22 mouse cellular contexts compared by ENCODE assay signal in genomic region chr11:115929031-115929430, GRCm38 (mm10). TPM values are rescaled to one million over a fixed set of nuclear protein-coding genes. Genes with fewer than 3 reads are reported as not detected.
DNase-seq lines count a peak whose midpoint lies in the region; TF ChIP-seq lines count a peak whose summit lies in the region.
"Had no signal": no experiment of that assay in that cellular context is flagged by ENCODE, and none has a peak within 500 bp of the region (broad histone marks: within the 10 kb centered on the region; RNA-seq: fewer than 3 reads in every experiment).

No protein-coding gene starts in this region.

- H3K4me1 ChIP-seq in bone marrow, adult 2 months (ENCODE audit: control insufficient read depth, insufficient read depth, low read length): no peaks in the 10 kb centered on the region; the same call in 1 of the 2 replicates

- H3K4me3 ChIP-seq in bone marrow, adult 2 months (replicated peaks; ENCODE audit: control insufficient read depth, low read depth, low read length): no peak overlapping the region
- H3K4me3 ChIP-seq: embryonic facial prominence, embryonic 10.5 days; forebrain, embryonic 13.5 days; heart, adult 2 months; heart, embryonic 12.5 days; hindbrain, embryonic 10.5 days had no signal

- 70% methylated on average over 8 of the region's 8 CpGs for WGBS in bone marrow, adult 2 months

- peak overlapping the region; percentile 47 for H3K27ac ChIP-seq in bone marrow, adult 2 months (ENCODE audit: control insufficient read depth, insufficient read depth, low read depth, low read length, poor library complexity)
- H3K27ac ChIP-seq: embryonic facial prominence, embryonic 10.5 days; forebrain, embryonic 13.5 days; heart, adult 2 months; hindbrain, embryonic 10.5 days; hindbrain, embryonic 14.5 days had no signal

- TF ChIP-seq CTCF in bone marrow, adult 2 months (IDR thresholded peaks at IDR 0.05; ENCODE audit: control insufficient read depth, insufficient read depth, low read length): no peak

- intact Hi-C loops in left cerebral cortex, postnatal 25 days (cut with DNase I): no loop called here

- TF ChIP-seq POLR2A in bone marrow, adult 2 months (IDR thresholded peaks at IDR 0.05; ENCODE audit: borderline replicate concordance, control insufficient read depth, low read depth, low read length): no peak

- DNase-seq in lung, postnatal 36 days: peak; percentile 18
- DNase-seq in lung, postnatal 4 days: no peak
- peak; percentile 50 to 59 for DNase-seq in B cell, adult 2 months
- peak; percentile 66 to 68 for DNase-seq in spleen, postnatal 36 days (ENCODE audit: low spot score in 2 of 2)
- no peak for DNase-seq in layer of hippocampus, adult 8-10 months (ENCODE audit: low spot score in 2 of 2)
- DNase-seq in left cerebral cortex, postnatal 25 days (ENCODE audit: low spot score in 2 of 2): no peak
- DNase-seq: adrenal gland, postnatal 14 days; cerebellum, adult 2 months; cerebellum, postnatal 10 days; forebrain, postnatal 0 days; gastrocnemius, postnatal 36 days had no signal

RNA-seq across cellular contexts. Expression of gene Sap30bp, which starts 4.1 kb away (rescaled TPM):
- polyA plus RNA-seq in bone marrow, adult 2 months (2011; ENCODE audit: insufficient read depth, insufficient read length, low replicate concordance, missing spikeins): 12.8 and 21.7 TPM in 2 replicates
- total RNA-seq in layer of hippocampus, adult 8-10 months (2022): 10 to 100 TPM; 39.7 to 60.3 (median 44.3) TPM
- total RNA-seq in left cerebral cortex, postnatal 25 days (2021): 10 to 100 TPM; 40.4 to 45.5 TPM

RNA-seq across cellular contexts. Expression of gene Recql5, which starts 4.2 kb away (rescaled TPM):
- polyA plus RNA-seq in bone marrow, adult 2 months (2011; ENCODE audit: insufficient read depth, insufficient read length, low replicate concordance, missing spikeins): 17.4 and 40.9 TPM in 2 replicates
- 10 to 100 TPM; 27.4 to 32.5 (median 30.3) TPM for total RNA-seq in layer of hippocampus, adult 8-10 months (2022)
- total RNA-seq in left cerebral cortex, postnatal 25 days (2021): 10 to 100 TPM; 22.3 to 26.3 TPM

RNA-seq across cellular contexts. Expression of gene Smim6, which starts 17.2 kb away (rescaled TPM):
- 4.4 and 13.1 TPM in 2 replicates for polyA plus RNA-seq in bone marrow, adult 2 months (2011; ENCODE audit: insufficient read depth, insufficient read length, low replicate concordance, missing spikeins)
- not detected for total RNA-seq in layer of hippocampus, adult 8-10 months (2022)
- total RNA-seq in left cerebral cortex, postnatal 25 days (2021): not detected
- total RNA-seq: adrenal gland, adult 18-20 months; adrenal gland, postnatal 14 days; forebrain, postnatal 0 days; gastrocnemius, adult 8-10 months; gastrocnemius, postnatal 36 days; heart, adult 2 months had no signal
- polyA plus RNA-seq: cerebellum, adult 2 months; hindbrain, embryonic 14.5 days had no signal

RNA-seq across cellular contexts. Expression of gene Smim5, which starts 29.3 kb away (rescaled TPM):
- polyA plus RNA-seq in bone marrow, adult 2 months (2011; ENCODE audit: insufficient read depth, insufficient read length, low replicate concordance, missing spikeins): 44.8 and 74.9 TPM in 2 replicates
- under 1 TPM; 0.57 to 0.96 (median 0.66) TPM for total RNA-seq in layer of hippocampus, adult 8-10 months (2022)
- under 1 TPM in 1 of 2 experiments, not detected in 1; 0.32 TPM for total RNA-seq in left cerebral cortex, postnatal 25 days (2021)

RNA-seq across cellular contexts. Expression of gene Itgb4, which starts 45.5 kb away (rescaled TPM):
- polyA plus RNA-seq in bone marrow, adult 2 months (2011; ENCODE audit: insufficient read depth, insufficient read length, low replicate concordance, missing spikeins): 0.47 and 1.7 TPM in 2 replicates
- 10 to 100 TPM in 3 of 4 experiments, 1 to 10 TPM in 1; 6.7 to 13.0 (median 11.3) TPM for total RNA-seq in layer of hippocampus, adult 8-10 months (2022)
- 1 to 10 TPM; 3.7 to 6.6 TPM for total RNA-seq in left cerebral cortex, postnatal 25 days (2021)
- polyA plus RNA-seq: activated CD4-positive, CD25-positive, alpha-beta regulatory T cell, adult 4 months; CD4-positive, CD25-positive, alpha-beta regulatory T cell, adult 4 months had no signal

Comparison
In these comparisons a context has a peak if more than half of its experiments do, and no peak if none do; other contexts are left out.
1. DNase-seq: peak in lung, postnatal 36 days (single experiment), B cell, adult 2 months (2 of 2) and spleen, postnatal 36 days (2 of 2); none in lung, postnatal 4 days (0 of 2), layer of hippocampus, adult 8-10 months (0 of 2) and left cerebral cortex, postnatal 25 days (0 of 2).